Mouse (Mus musculus) kidney, adult 2 months (tissue): ENCODE results near the gene Ksr1.

ENCODE experiments used
- CTCF ChIP-seq: fragments of 200-500 bp; conservative IDR thresholded peaks from 2 replicates; pipeline ENCODE4 v1.5.1; 2011; ENCODE audit warnings: low read depth, mild to moderate bottlenecking, control low read depth, low read length, moderate library complexity, mixed read lengths; ENCODE audit not compliant: insufficient read depth, insufficient read length
- POLR2A ChIP-seq: fragments of 200-500 bp; IDR thresholded peaks from one replicate; pipeline ENCODE4 v1.6.1; 2011; ENCODE audit warnings: low read depth, low read length, control low read depth

DNA sequence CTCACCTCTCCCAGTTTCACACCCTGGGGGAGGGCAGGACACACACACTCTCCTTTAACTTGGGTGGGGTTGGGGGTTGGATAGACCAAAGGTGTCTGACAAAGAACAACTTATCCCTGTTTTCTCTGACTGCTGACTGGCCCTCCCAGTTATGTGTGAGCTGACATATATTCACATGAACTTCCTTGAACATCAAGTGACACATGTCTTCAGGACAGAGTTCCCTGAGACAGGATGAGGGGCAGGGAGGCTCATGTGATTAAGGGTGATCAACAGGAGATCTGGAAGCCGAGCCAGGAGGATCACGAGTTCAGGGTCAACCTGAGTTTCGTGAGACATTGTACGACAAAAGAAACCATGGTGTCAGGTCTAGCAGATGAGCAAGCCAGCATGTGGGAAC is 35.7 kb upstream of the Ksr1 start:
- TF ChIP-seq CTCF: no peak
- no peak for TF ChIP-seq POLR2A
